Mouse (Mus musculus) right cerebral cortex, postnatal 10 days (tissue): Measurements from ENCODE around the gene Zfp955b.
"Not testable (repeated sequence)": the region's sequence is repeated elsewhere in the genome, so short reads cannot be mapped to it uniquely, and the experiment has no call there.

Experiments
- DNase-seq, 2 experiments: peaks; one replicate each; pipeline ENCODE4 v3.0.0; 2021; ENCODE audit warnings: low spot score in 2 of 2

The Zfp955b gene

GRCm38 (mm10) chr17:33289039-33289875 lies at the start of gene Zfp955b:
Gene Zfp955b (plus strand): TSS chr17:33289544.
- DNase-seq, result not testable (repeated sequence)

GRCm38 (mm10) chr17:33254530-33255318 lies 34.6 kb upstream of the Zfp955b start, which contains the start of gene Zfp955a:
Gene Zfp955a (minus strand): TSS chr17:33255145.
- DNase-seq, result not testable (repeated sequence)

- not testable (repeated sequence) for DNase-seq
Measured at GRCm38 (mm10) chr17:33255319-33255657, 34.1 kb upstream of the Zfp955b start.

- DNase-seq, result no peak
Measured at GRCm38 (mm10) chr17:33264376-33264775, 25.0 kb upstream of the Zfp955b start, which contains the start of gene Olfr63. Gene Olfr63 (plus strand): TSS chr17:33264676.

DNA sequence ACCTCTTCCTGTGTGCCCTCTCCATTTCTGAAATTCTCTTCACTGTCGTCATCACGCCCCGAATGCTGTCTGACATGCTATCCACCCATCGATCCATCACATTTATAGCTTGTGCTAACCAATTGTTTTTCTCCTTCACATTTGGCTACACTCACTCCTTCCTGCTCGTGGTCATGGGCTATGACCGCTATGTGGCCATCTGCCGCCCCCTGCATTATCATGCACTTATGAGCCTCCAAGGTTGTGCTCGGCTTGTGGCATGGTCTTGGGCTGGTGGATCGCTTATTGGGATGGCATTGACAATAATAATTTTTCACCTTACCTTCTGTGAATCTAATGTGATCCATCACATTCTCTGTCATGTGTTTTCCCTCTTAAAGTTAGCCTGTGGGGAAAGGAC lies 20.4 kb upstream of the Zfp955b start:
- DNase-seq, result no peak

DNA sequence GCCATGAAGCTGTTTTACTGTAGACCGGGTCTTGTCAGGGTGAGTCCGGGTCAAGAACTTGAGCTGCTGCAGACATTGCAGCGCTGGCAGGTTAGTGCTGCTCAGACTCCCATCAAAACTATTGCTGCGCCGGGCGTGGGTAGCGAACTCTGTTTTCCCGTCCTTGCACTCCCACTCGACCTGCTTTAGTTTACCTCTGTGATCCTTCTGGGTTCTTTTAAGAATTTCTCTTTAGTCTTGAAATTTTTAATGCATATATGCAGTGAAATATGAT lies 469 bp downstream of the Zfp955b start:
- DNase-seq, result not testable (repeated sequence)

DNA sequence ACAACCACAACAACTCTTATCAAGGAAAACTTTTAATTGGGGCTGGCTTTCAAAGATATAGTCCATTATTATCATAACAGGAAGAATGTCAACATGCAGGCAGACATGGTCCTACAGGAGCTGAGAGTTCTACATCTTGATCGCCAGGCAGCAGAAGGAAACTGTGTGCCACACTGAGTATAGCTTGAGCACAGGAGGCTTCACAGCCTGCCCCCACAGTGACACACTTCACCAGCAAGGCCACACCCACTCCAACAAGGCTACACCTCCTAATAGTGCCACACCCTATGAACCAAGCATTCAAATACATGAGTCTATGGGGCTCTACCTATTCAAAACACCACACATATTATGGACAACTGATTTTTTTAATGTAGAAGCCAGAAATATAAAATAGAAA lies 63.6 kb downstream of the Zfp955b start:
- no peak for DNase-seq
